Mouse (Mus musculus): ENCODE data around the gene Ank3.

Gene Ank3

DNA sequence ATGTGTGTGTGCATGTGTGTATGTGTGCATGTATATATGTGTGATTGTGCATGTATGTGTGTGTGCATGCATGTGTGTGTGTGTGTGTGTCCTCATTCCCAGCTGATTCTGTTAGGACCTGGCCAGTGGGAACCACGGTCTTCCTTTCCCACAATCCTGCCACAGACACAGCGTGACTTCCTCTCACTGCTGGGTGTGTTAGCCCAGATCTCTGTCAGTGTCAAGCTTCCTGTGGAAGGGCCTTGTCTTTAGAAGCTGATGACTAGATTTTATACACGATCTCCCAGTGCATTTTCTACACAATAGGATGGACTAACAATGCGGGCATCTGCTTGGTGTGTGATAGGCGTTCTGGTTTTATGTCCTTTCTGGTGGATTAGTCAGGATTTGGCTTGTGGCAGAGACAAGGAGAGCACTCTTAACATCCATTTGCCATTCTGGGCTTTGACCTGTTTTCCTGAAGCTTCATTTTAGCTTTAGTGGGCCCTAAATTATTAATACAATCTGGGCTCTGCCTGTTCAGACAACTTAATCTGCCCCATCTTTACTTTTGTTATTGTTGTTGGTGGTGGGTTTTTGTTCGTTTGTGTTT, 322.4 kb downstream of the Ank3 start:
- peak; percentile 41 for DNase-seq (ENCODE audit: low spot score)

DNA sequence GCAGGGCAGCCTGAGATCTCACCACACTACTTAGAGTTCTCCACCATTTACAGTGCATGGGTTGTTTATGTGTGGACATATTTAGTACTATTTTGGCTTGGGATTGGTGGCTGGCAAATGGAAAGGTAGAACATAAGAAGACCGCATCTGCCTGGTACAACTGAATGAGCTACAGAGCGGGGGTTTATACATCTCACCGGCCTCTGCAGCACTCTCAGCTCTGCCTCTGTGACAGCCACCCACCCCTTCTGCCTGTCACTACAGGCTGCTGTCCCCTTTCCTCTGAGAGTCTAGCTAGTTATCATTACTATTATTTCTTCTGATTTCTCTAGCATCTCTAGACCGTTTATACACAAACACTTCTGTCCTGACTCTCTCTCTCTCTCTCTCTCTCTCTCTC, 325.6 kb downstream of the Ank3 start:
- DNase-seq (ENCODE audit: low spot score): no peak

DNA sequence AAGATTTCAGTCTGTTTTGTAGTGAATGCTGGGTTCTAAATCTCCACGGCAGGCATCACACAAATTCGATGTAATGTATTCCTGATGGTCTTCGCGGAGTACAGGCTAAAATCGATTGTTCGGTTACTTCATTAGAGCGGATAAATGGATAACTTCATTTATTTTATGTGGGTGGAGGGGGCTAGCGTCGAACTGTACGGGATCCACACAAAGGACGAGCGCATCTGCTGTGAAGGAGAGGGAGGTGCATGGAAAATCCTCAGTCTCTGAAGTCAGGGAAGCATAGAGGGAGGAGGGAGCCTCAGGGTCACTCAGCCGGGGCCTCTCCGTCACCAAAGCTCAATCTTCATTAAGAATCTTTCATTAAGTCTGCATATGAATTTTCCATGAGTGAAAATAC, 326.5 kb downstream of the Ank3 start:
- DNase-seq (ENCODE audit: low spot score): no peak

GRCm38 (mm10) chr10:69726265-69726664, 327.7 kb downstream of the Ank3 start:
- DNase-seq (ENCODE audit: low spot score): peak; percentile 28

DNA sequence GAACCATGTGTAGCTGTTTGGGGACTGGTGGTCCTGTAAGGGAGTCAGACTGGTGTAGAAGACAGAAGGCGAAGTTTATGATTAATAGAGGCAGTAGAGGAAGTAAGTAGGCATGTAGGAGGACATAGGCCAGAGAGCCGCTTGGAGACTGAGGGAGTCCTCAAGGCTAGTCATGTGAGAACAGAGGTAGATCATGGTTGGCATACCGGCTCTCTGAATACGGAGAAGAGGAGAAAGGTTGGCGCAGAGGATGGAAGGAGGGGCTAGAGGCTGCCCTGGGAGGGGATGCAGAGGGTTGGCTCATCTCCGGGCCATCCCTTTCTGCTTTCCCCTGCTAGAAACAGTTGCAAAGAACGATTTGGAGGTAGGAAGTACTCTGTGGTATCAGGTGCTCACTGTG, 328.2 kb downstream of the Ank3 start:
- DNase-seq (ENCODE audit: low spot score): no peak

- no peak for DNase-seq (ENCODE audit: low spot score)
Measured at GRCm38 (mm10) chr10:69728876-69729275, 330.3 kb downstream of the Ank3 start.

DNA sequence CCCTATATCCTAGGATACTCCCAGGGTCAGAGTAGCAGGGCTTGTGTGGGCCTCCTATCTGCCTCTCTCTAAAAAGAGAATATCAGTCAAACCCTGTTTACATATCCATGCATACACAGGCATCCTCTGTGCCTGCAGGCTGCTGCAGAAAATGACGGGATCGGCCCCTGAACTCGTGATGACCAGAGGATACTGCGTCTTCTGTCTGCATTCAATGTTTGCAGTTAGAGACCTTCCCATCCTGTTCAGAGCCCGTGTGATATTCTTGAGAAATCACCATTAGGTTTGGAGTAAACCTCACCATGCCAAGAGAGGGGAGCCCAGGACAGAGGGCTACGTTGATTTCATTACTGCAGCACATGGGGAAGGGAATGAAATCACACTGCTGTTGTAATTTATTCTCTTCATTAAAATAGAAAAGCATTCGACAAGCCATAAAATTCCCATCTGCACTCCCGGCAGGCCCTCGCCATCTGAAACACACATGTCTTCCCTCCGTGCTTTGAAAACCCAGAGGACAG, 331.8 kb downstream of the Ank3 start:
- DNase-seq (ENCODE audit: low spot score): no peak

DNA sequence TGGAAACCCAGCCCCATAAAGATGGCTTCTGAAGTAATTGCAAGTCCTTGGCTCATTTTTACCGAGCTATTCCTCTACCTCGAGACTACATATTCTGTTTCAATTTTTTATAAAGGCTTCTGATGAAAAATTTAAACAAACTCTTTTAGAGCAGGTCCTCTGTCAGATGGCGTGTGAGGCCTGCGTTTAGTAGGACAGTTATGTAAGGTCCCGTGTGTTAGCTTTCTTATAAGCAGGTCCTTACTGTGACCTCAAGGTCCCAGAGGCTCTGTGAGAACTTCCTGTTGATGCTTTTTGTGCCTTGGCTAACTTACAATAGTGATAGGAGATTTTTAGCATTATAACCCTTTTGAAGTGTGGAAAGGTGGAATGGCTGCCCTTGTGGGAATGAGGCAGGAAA, 332.8 kb downstream of the Ank3 start:
- no peak for DNase-seq (ENCODE audit: low spot score)

DNA sequence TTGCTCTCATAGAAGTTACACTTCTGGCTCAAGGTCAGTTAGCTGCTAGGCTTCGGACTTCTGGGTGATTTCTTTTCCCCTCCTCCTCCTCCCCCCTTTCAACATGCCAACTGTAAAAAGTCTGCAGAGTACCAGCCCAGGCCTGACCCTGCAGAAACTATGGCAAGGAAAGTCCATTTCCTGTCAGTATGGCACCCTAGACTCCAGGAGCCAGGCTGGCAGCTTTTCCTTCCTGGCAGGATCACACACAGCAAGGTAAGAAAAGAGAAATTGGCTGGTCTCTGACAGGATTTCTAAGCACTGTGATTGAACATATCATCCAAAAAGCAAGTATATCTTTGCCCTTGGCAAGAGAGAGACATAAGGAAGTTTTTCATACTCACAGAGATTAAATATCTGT, 333.3 kb downstream of the Ank3 start:
- DNase-seq (ENCODE audit: low spot score): no peak

DNA sequence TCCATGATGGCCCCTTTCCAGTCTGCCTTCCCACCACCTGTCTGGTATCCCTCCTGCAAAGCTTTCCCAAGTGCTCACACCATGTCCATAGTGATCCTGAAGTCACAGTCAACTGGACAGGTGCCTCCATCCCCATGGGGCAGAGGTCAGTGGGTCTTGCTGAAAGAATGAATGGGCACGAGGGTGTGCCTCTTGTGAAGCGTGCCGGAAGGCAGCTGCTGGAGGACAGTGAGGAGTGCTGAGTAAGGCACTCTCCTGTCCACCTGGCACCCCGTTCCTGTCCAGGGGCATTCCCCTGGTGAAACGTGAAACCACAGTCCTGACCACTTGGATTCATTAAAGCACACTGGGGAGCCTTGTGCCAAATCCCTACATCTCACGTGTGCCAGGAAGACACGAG, 337.7 kb downstream of the Ank3 start:
- DNase-seq (ENCODE audit: low spot score): no peak

DNA sequence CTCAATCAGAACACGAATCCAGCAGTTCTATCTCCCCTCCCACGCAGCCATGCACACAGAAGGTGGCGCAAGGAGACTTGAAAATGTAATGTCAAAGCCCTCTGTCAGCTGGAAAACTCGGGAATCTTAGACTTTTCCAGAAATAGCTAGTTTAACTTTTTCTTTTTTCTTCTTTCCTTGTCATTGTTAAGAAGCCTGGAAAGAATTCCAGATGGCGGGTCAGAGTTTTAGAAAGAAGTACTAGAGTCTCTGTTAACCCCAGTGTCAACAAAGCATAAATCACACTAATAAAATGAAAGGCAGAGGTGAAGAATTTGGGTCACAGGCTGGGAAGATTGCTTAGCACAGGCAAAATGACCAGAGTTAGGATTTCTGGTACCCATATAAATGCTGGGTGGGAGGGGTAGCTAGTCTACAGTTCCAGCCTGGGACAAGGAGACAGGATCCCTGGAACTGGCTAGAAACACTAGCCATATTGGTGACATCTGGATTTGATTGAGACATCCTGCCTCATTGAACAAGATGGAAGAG, 340.2 kb downstream of the Ank3 start:
- DNase-seq (ENCODE audit: low spot score): no peak

DNA sequence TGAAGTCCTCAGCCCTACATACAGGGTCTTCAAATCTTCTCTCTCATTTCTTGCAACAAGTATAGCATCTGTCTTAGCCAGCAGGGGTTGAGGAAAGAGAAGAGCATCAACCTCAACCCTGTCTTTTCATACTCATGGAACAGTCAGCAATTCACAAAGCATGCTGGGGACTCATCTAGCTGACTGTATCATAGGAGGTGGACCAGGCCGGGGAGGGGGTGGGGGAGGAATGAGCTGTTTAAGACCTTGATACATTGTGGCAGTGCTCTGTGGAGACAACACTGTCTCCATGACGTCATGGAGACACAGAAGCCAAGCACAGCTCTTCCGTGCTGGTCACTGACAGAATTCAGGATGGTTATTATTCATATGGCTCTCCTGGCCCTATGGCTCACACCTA, 344.0 kb downstream of the Ank3 start:
- no peak for DNase-seq (ENCODE audit: low spot score)

GRCm38 (mm10) chr10:69744181-69744580, 345.6 kb downstream of the Ank3 start:
- no peak for DNase-seq (ENCODE audit: low spot score)

- DNase-seq (ENCODE audit: low spot score): no peak
Measured at GRCm38 (mm10) chr10:69744871-69745270, 346.3 kb downstream of the Ank3 start.

- DNase-seq (ENCODE audit: low spot score): no peak
Measured at GRCm38 (mm10) chr10:69746322-69746721, 347.7 kb downstream of the Ank3 start.

- DNase-seq (ENCODE audit: low spot score): no peak
Measured at GRCm38 (mm10) chr10:69746730-69747129, 348.2 kb downstream of the Ank3 start.

- no peak for DNase-seq (ENCODE audit: low spot score)
Measured at GRCm38 (mm10) chr10:69751416-69751815, 352.8 kb downstream of the Ank3 start.

DNA sequence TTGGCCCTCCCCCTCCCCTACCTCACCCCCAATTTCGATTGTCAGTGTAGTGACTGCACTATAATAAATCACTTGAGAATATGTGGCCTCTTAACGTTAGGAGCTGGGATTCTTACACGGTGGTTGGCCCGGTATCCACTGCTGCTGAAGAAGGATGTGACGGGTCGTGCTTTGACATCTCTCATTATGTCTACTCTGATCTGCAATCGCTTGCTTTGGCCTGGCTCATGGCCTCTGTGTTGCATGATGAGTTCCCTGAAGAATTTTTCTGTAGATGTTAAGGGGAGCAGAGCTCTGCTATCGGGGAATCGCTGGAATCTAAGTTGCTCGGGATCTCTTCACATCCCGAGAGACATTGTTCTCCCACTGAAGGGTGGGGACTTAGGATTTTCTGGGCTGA, 354.9 kb downstream of the Ank3 start:
- no peak for DNase-seq (ENCODE audit: low spot score)

DNA sequence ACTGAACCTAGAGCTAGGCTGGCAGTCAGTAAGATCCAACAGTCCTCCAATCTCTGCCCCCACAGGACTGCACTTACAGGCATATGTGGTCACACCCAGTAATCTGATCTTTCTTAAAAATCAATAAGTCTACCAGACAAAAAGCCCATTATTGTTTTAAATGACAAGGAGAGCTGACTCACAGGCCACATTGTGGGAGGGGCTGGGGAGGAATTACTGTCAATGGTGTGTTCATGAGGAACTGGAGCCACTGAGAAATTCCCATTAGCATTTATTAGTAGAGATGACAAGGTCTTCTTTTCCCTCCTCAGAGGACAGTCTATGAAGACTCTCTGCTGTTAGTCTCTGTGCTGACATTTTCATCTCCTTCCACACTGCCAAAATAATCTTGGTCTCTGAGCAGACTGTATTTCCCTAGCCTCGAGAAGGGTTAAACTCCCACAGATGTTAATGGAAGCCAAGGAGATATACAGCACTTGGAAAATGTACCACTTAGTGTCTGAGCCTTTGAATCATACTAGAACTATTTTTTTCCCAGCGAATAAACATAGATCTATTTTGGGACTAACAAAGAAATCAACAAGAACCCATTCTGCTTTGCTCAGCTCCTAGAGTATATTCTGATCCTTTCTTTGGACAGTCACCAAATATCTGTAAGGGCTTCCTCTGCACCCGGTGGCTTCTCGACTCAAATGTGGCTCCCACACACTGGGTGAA, 358.5 kb downstream of the Ank3 start:
- DNase-seq (ENCODE audit: low spot score): peak; percentile 34

- DNase-seq (ENCODE audit: low spot score): no peak
Measured at GRCm38 (mm10) chr10:69762977-69763376, 364.4 kb downstream of the Ank3 start.

GRCm38 (mm10) chr10:69764402-69764801, 365.8 kb downstream of the Ank3 start:
- no peak for DNase-seq (ENCODE audit: low spot score)

- peak; percentile 77 for DNase-seq (ENCODE audit: low spot score)
Measured at GRCm38 (mm10) chr10:69777065-69777645, 378.6 kb downstream of the Ank3 start.

DNA sequence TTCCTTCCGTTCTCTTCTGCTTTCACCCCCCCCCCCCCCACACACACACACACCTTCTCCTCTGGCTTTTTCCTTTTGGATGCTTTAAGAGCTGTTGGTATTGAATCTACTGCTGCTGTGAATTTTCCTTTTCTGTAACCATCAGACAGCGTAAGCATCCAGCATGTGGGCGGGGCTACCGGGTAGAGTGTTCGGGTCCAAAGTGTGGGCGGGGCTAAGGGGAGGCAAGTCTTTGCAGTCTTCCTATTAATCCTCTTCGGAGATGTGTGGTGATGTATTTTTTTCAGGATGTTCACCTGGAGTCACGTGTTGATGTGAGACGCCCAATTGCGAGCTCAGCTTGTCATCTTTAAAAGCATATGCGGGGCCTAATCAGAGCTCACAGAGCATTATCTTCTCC, 379.2 kb downstream of the Ank3 start:
- DNase-seq (ENCODE audit: low spot score): peak; percentile 65
